Mouse (Mus musculus): ENCODE measurements around the gene Cckbr. TPM values are rescaled to one million over a fixed set of nuclear protein-coding genes. Genes with fewer than 3 reads are reported as not detected.
A peak's percentile ranks its signal among the peaks of the same experiment; 100 is the strongest.

The Cckbr gene
- total and polyA plus RNA-seq, 3 experiments, result not detected

GRCm38 (mm10) chr7:105485029-105485428 lies 59.5 kb downstream of the Cckbr start:
- Histone ChIP-seq H3K27me3 (ENCODE audit: control insufficient read depth, insufficient read depth, low read length) (no peaks in the 10 kb centered on the region), H3K27ac (no peak overlapping the region), H3K9ac (ENCODE audit: low read depth, low read length) (no peak overlapping the region), H3K79me2 (replicated peaks; ENCODE audit: control insufficient read depth, insufficient read depth, low read length) (no peaks in the 10 kb centered on the region), H3K4me1 (ENCODE audit: control insufficient read depth, insufficient read depth, low read length) (peaks cover 6% of the 10 kb centered on the region), H3K4me3 (no peak overlapping the region), H3K36me3 (ENCODE audit: control insufficient read depth, insufficient read depth, low read length) (peaks cover 2% of the 10 kb centered on the region)
- WGBS, result 72% methylated on average over 5 of the region's 5 CpGs
- no peak for DNase-seq
- no peak for TF ChIP-seq EP300 (IDR thresholded peaks at IDR 0.05; ENCODE audit: insufficient read depth, low read depth, low read length)
- TF ChIP-seq CTCF (IDR thresholded peaks at IDR 0.05), result no peak
- no peak for TF ChIP-seq POLR2A (IDR thresholded peaks at IDR 0.05; ENCODE audit: insufficient read depth, low read depth, low read length)
- intact Hi-C loops (cut with DNase I), result loop anchor here (5.0 kb wide), 1 partner anchor 258 kb away; no protein-coding TSS in a partner anchor

DNA sequence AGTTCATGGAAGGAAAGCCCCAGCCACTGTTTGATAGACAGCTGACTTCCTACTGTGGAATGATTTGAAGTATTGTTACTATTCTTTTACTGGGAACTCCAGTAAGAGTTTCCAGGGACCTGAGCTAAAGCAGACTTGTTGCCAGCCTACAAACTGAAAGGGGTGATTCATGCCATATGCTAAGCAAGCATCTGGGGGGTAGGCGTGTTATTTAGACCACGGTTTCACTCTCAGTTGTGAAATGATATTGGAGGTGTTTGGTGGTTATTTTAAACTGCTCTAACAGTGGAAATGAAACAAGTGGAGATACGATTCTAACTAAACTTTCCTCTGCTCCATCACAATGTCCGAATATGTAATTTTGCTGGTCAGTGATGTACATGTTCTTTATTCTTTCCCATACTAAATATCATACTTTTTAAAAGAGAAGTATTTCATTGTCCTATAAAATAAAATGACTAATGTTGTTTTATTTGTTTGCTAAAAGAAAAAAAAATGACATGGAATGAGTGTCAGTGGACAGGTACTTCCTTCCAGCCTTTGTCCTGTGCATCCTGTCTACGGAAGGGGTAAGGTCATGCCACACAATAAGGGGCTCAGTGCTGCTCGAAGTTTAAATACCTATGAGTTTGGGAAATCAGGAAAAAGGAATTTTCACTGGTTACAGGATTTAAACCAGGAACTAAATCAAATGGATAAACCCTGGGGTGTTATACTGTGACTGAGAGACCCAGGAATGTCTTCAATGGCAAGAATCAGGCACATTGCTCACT lies 61.8 kb downstream of the Cckbr start:
- no peaks in the 10 kb centered on the region for H3K36me3 ChIP-seq (ENCODE audit: control insufficient read depth, insufficient read depth, low read length)
- H3K27ac ChIP-seq, result 0 out of 2 replicates have a peak overlapping the region, but pooled peaks have one; percentile 15
- H3K4me1 ChIP-seq (ENCODE audit: control insufficient read depth, insufficient read depth, low read length), result peaks cover 4% of the 10 kb centered on the region
- TF ChIP-seq POLR2A (IDR thresholded peaks at IDR 0.05; ENCODE audit: insufficient read depth, low read depth, low read length), result no peak
- TF ChIP-seq CTCF (IDR thresholded peaks at IDR 0.05), result no peak
- TF ChIP-seq EP300 (IDR thresholded peaks at IDR 0.05; ENCODE audit: insufficient read depth, low read depth, low read length), result no peak
- no peaks in the 10 kb centered on the region for H3K27me3 ChIP-seq (ENCODE audit: control insufficient read depth, insufficient read depth, low read length)
- no peak for DNase-seq
- intact Hi-C loops (cut with DNase I), result loop anchor here (5.0 kb wide), 1 partner anchor 260 kb away; no protein-coding TSS in a partner anchor
- no peak overlapping the region for H3K9ac ChIP-seq (ENCODE audit: low read depth, low read length)
- WGBS, result 50% methylated on average over 6 of the region's 6 CpGs
- H3K4me3 ChIP-seq, result no peak overlapping the region
- no peaks in the 10 kb centered on the region for H3K79me2 ChIP-seq (replicated peaks; ENCODE audit: control insufficient read depth, insufficient read depth, low read length)

GRCm38 (mm10) chr7:105497881-105498280 lies 72.3 kb downstream of the Cckbr start:
- DNase-seq, result no peak
- Histone ChIP-seq H3K79me2 (replicated peaks; ENCODE audit: control insufficient read depth, insufficient read depth, low read length) (no peaks in the 10 kb centered on the region), H3K36me3 (ENCODE audit: control insufficient read depth, insufficient read depth, low read length) (no peaks in the 10 kb centered on the region), H3K9ac (ENCODE audit: low read depth, low read length) (no peak overlapping the region), H3K27ac (no peak overlapping the region), H3K4me1 (ENCODE audit: control insufficient read depth, insufficient read depth, low read length) (no peaks in the 10 kb centered on the region), H3K4me3 (no peak overlapping the region), H3K27me3 (ENCODE audit: control insufficient read depth, insufficient read depth, low read length) (no peaks in the 10 kb centered on the region)
- 76% methylated on average over 3 of the region's 3 CpGs for WGBS
- intact Hi-C loops (cut with DNase I), result no loop called here
- TF ChIP-seq CTCF (IDR thresholded peaks at IDR 0.05), result no peak
- no peak for TF ChIP-seq EP300 (IDR thresholded peaks at IDR 0.05; ENCODE audit: insufficient read depth, low read depth, low read length)
- no peak for TF ChIP-seq POLR2A (IDR thresholded peaks at IDR 0.05; ENCODE audit: insufficient read depth, low read depth, low read length)

DNA sequence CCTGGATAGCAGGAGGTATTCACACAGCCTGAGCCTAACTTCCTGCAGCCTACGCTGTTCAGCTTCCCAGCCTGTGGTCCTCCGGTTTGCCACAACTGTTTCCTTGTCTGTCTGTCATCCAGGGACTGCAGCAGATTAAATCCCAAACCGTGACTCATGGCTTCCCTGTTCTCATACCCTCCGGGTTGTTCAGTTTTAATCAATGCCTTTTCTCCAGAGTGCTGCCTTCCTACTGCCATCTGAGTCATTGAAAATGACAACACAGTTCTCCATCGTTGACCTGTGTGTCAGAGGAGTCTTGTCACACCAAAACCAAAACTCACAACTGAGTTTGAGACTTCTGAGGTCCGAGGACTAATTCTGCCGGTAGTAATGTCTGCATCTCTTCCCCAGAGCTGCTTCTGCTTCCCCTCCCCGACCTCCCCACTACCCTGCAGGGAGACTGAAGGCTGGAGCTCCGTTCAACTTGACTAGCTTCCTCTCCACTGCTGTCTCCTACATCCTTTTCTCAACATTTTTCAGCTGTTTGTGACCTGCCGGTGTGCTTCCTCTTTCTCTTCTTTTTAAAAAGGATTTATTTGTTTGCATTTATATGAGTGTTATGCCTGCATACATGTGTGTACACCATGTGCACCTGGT lies 73.4 kb downstream of the Cckbr start:
- Histone ChIP-seq H3K9ac (ENCODE audit: low read depth, low read length) (no peak overlapping the region), H3K79me2 (replicated peaks; ENCODE audit: control insufficient read depth, insufficient read depth, low read length) (no peaks in the 10 kb centered on the region), H3K27me3 (ENCODE audit: control insufficient read depth, insufficient read depth, low read length) (no peaks in the 10 kb centered on the region), H3K4me3 (no peak overlapping the region), H3K27ac (no peak overlapping the region), H3K4me1 (ENCODE audit: control insufficient read depth, insufficient read depth, low read length) (no peaks in the 10 kb centered on the region), H3K36me3 (ENCODE audit: control insufficient read depth, insufficient read depth, low read length) (no peaks in the 10 kb centered on the region)
- TF ChIP-seq POLR2A (IDR thresholded peaks at IDR 0.05; ENCODE audit: insufficient read depth, low read depth, low read length) (no peak), CTCF (IDR thresholded peaks at IDR 0.05) (no peak), EP300 (IDR thresholded peaks at IDR 0.05; ENCODE audit: insufficient read depth, low read depth, low read length) (no peak)
- WGBS, result 41% methylated on average over 10 of the region's 10 CpGs
- no peak for DNase-seq
- intact Hi-C loops (cut with DNase I), result no loop called here

DNA sequence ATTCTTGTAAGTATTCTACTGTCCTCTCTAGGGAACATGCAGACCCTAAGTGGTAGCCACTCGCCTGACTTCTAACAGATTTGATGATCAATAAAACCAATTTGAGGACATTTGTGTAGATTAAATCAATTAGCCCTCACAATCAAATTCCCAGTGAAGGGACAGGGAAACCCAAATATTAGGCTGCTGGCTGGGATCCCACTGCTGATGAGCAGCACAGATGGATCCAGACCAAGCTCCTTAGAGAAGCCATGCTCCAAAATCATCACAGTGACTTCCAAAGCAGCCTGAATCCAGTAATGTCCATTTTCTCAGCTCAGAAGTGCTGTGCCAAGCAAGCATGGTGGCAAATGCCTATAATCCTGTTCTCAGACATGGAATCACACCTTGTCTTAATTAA lies 74.1 kb downstream of the Cckbr start:
- no peak overlapping the region for H3K27ac ChIP-seq
- no peaks in the 10 kb centered on the region for H3K79me2 ChIP-seq (replicated peaks; ENCODE audit: control insufficient read depth, insufficient read depth, low read length)
- H3K4me1 ChIP-seq (ENCODE audit: control insufficient read depth, insufficient read depth, low read length), result no peaks in the 10 kb centered on the region
- no peak for DNase-seq
- no peak overlapping the region for H3K9ac ChIP-seq (ENCODE audit: low read depth, low read length)
- no peak overlapping the region for H3K4me3 ChIP-seq
- H3K36me3 ChIP-seq (ENCODE audit: control insufficient read depth, insufficient read depth, low read length), result no peaks in the 10 kb centered on the region
- TF ChIP-seq CTCF (IDR thresholded peaks at IDR 0.05) (no peak), EP300 (IDR thresholded peaks at IDR 0.05; ENCODE audit: insufficient read depth, low read depth, low read length) (no peak), POLR2A (IDR thresholded peaks at IDR 0.05; ENCODE audit: insufficient read depth, low read depth, low read length) (no peak)
- 100% methylated on average over 1 of the region's 1 CpGs for WGBS
- intact Hi-C loops (cut with DNase I), result no loop called here
- no peaks in the 10 kb centered on the region for H3K27me3 ChIP-seq (ENCODE audit: control insufficient read depth, insufficient read depth, low read length)

GRCm38 (mm10) chr7:105501984-105502383 lies 76.5 kb downstream of the Cckbr start:
- Histone ChIP-seq H3K4me1 (ENCODE audit: control insufficient read depth, insufficient read depth, low read length) (no peaks in the 10 kb centered on the region), H3K36me3 (ENCODE audit: control insufficient read depth, insufficient read depth, low read length) (no peaks in the 10 kb centered on the region), H3K27ac (no peak overlapping the region), H3K4me3 (no peak overlapping the region), H3K27me3 (ENCODE audit: control insufficient read depth, insufficient read depth, low read length) (no peaks in the 10 kb centered on the region), H3K9ac (ENCODE audit: low read depth, low read length) (no peak overlapping the region), H3K79me2 (replicated peaks; ENCODE audit: control insufficient read depth, insufficient read depth, low read length) (no peaks in the 10 kb centered on the region)
- WGBS, result 76% methylated on average over 4 of the region's 4 CpGs
- intact Hi-C loops (cut with DNase I), result no loop called here
- no peak for TF ChIP-seq POLR2A (IDR thresholded peaks at IDR 0.05; ENCODE audit: insufficient read depth, low read depth, low read length)
- TF ChIP-seq CTCF (IDR thresholded peaks at IDR 0.05), result no peak
- TF ChIP-seq EP300 (IDR thresholded peaks at IDR 0.05; ENCODE audit: insufficient read depth, low read depth, low read length), result no peak
- no peak for DNase-seq

All from heart, adult 2 months (tissue).